Comparison of ENCODE assay signal across 22 mouse cellular contexts in genomic region chr6:5263250-5263999, GRCm38 (mm10). TPM values are rescaled to one million over a fixed set of nuclear protein-coding genes. Genes with fewer than 3 reads are reported as not detected.
DNase-seq lines count a peak whose midpoint lies in the region; ATAC-seq and TF ChIP-seq lines count a peak whose summit lies in the region.
"Had no signal": no experiment of that assay in that cellular context is flagged by ENCODE, and none has a peak within 500 bp of the region (broad histone marks: within the 10 kb centered on the region; RNA-seq: fewer than 3 reads in every experiment).

No protein-coding gene starts in this region.

- TF ChIP-seq POLR2A in MEL (IDR thresholded peaks at IDR 0.05; ENCODE audit: control insufficient read depth in 1 of 2, insufficient read depth in 1 of 2, low read depth in 1 of 2, low read length in 2 of 2, poor library complexity in 1 of 2), result no peak

- TF ChIP-seq CTCF in MEL (IDR thresholded peaks at IDR 0.05 in 2 of 3, conservative IDR thresholded peaks at IDR 0.05 in 1 of 3; ENCODE audit: control insufficient read depth in 1 of 3, insufficient read depth in 1 of 3, low read depth in 2 of 3, low read length in 3 of 3, poor library complexity in 1 of 3, severe bottlenecking in 1 of 3), result no peak

- WGBS in liver, embryonic 12.5 days (ENCODE audit: insufficient replicate concordance), result 67% methylated on average over 8 of the region's 8 CpGs
- WGBS in hindbrain, embryonic 12.5 days, result 78% methylated on average over 8 of the region's 8 CpGs
- WGBS in forebrain, embryonic 14.5 days, result 85% methylated on average over 8 of the region's 8 CpGs

- H3K36me3 ChIP-seq in MEL (ENCODE audit: control insufficient read depth in 1 of 2, insufficient read depth in 2 of 2, low read length in 2 of 2), result peaks cover 3 to 14% of the 10 kb centered on the region in 2 experiments; a peak in 3 of 4 replicates
- H3K36me3 ChIP-seq in liver, embryonic 12.5 days, result peaks cover 64% of the 10 kb centered on the region
- H3K36me3 ChIP-seq in hindbrain, embryonic 12.5 days, result no peaks in the 10 kb centered on the region
- no peaks in the 10 kb centered on the region for H3K36me3 ChIP-seq in forebrain, embryonic 14.5 days (ENCODE audit: control insufficient read depth, insufficient read depth, low read length)
- H3K36me3 ChIP-seq: forebrain, embryonic 12.5 days had no signal

- H3K27me3 ChIP-seq in MEL (ENCODE audit: control insufficient read depth in 1 of 2, insufficient read depth in 2 of 2, low read length in 2 of 2), result no peaks in the 10 kb centered on the region
- H3K27me3 ChIP-seq in liver, embryonic 12.5 days (replicated peaks), result no peaks in the 10 kb centered on the region
- no peaks in the 10 kb centered on the region for H3K27me3 ChIP-seq in hindbrain, embryonic 12.5 days
- no peaks in the 10 kb centered on the region for H3K27me3 ChIP-seq in forebrain, embryonic 14.5 days (replicated peaks; ENCODE audit: control insufficient read depth, insufficient read depth, low read length)
- H3K27me3 ChIP-seq: forebrain, embryonic 12.5 days; kidney, embryonic 15.5 days; limb, embryonic 15.5 days; megakaryocyte, embryonic 14.5 days had no signal

- peaks cover 11 to 13% of the 10 kb centered on the region in 2 experiments for H3K4me1 ChIP-seq in MEL (ENCODE audit: control insufficient read depth in 1 of 2, insufficient read depth in 2 of 2, low read length in 2 of 2)
- H3K4me1 ChIP-seq in liver, embryonic 12.5 days, result peaks cover 32% of the 10 kb centered on the region
- no peaks in the 10 kb centered on the region for H3K4me1 ChIP-seq in hindbrain, embryonic 12.5 days
- H3K4me1 ChIP-seq in forebrain, embryonic 14.5 days (ENCODE audit: control insufficient read depth, insufficient read depth, low read length), result no peaks in the 10 kb centered on the region
- H3K4me1 ChIP-seq: hindbrain, embryonic 10.5 days; kidney, embryonic 15.5 days; limb, embryonic 15.5 days had no signal

- TF ChIP-seq EP300 in MEL (IDR thresholded peaks at IDR 0.05; ENCODE audit: low read depth in 1 of 2, low read length in 2 of 2), result peak; percentile 97

- no peaks in the 10 kb centered on the region for H3K9me3 ChIP-seq in MEL (replicated peaks; ENCODE audit: insufficient read depth, low read length)
- no peaks in the 10 kb centered on the region for H3K9me3 ChIP-seq in liver, embryonic 12.5 days (replicated peaks)
- H3K9me3 ChIP-seq in hindbrain, embryonic 12.5 days (replicated peaks), result no peaks in the 10 kb centered on the region
- no peaks in the 10 kb centered on the region for H3K9me3 ChIP-seq in forebrain, embryonic 14.5 days (replicated peaks; ENCODE audit: control insufficient read depth, low read length)
- H3K9me3 ChIP-seq: forebrain, embryonic 12.5 days; hindbrain, embryonic 10.5 days; kidney, embryonic 15.5 days; limb, embryonic 15.5 days; megakaryocyte, embryonic 14.5 days had no signal

- H3K27ac ChIP-seq in MEL (ENCODE audit: control insufficient read depth, low read depth, low read length), result peak overlapping the region; percentile 39
- peak overlapping the region; percentile 71 for H3K27ac ChIP-seq in liver, embryonic 12.5 days
- no peak overlapping the region for H3K27ac ChIP-seq in hindbrain, embryonic 12.5 days
- no peak overlapping the region for H3K27ac ChIP-seq in forebrain, embryonic 14.5 days (ENCODE audit: low read depth, low read length)
- H3K27ac ChIP-seq: forebrain, embryonic 12.5 days; gastrocnemius, adult 2 months; hindbrain, embryonic 10.5 days; kidney, embryonic 15.5 days; limb, embryonic 15.5 days had no signal

- peak overlapping the region in 1 of 2 experiments; percentile 9; a peak in 1 of 4 replicates for H3K4me3 ChIP-seq in MEL (ENCODE audit: control insufficient read depth in 1 of 2, insufficient read depth in 1 of 2, low read depth in 2 of 2, low read length in 2 of 2)
- no peak overlapping the region for H3K4me3 ChIP-seq in liver, embryonic 12.5 days
- no peak overlapping the region for H3K4me3 ChIP-seq in hindbrain, embryonic 12.5 days
- H3K4me3 ChIP-seq in forebrain, embryonic 14.5 days (ENCODE audit: low read depth, low read length), result no peak overlapping the region
- H3K4me3 ChIP-seq: forebrain, embryonic 12.5 days; gastrocnemius, adult 2 months; hindbrain, embryonic 10.5 days; kidney, embryonic 15.5 days; limb, embryonic 15.5 days; megakaryocyte, embryonic 14.5 days had no signal

- H3K4me2 ChIP-seq in liver, embryonic 12.5 days, result peak overlapping the region; percentile 26
- H3K4me2 ChIP-seq in hindbrain, embryonic 12.5 days (replicated peaks), result no peak overlapping the region
- H3K4me2 ChIP-seq in forebrain, embryonic 14.5 days (ENCODE audit: low read length), result no peak overlapping the region
- H3K4me2 ChIP-seq: forebrain, embryonic 12.5 days; heart, embryonic 11.5 days; kidney, embryonic 15.5 days; limb, embryonic 15.5 days had no signal

- peak; percentile 91 for ATAC-seq in liver, embryonic 12.5 days
- peak; percentile 81 for ATAC-seq in megakaryocyte progenitor cell, adult 5-6 weeks (replicated peaks; ENCODE audit: poor library complexity)
- ATAC-seq in hindbrain, embryonic 12.5 days (ENCODE audit: low FRiP score), result no peak
- no peak for ATAC-seq in forebrain, embryonic 14.5 days

- no peak for TF ChIP-seq RAD21 in MEL (IDR thresholded peaks at IDR 0.05; ENCODE audit: low read depth, low read length)

- peak; percentile 45 for DNase-seq in lung, postnatal 25 days (ENCODE audit: low spot score)
- no peak for DNase-seq in lung, adult 18-20 months
- DNase-seq in MEL (ENCODE audit: low read depth, low spot score), result peak; percentile 50
- DNase-seq in forebrain, embryonic 14.5 days (ENCODE audit: low spot score), result no peak
- DNase-seq in right cerebral cortex, postnatal 14 days, result no peak
- DNase-seq: adrenal gland, postnatal 14 days; cerebellum, adult 9-11 months; gastrocnemius, adult 2 months; kidney, adult 11 months; layer of hippocampus, adult 9-11 months; lung, postnatal 14 days; thymus, adult 18-20 months; thymus, postnatal 36 days had no signal

- no peaks in the 10 kb centered on the region for H3K79me2 ChIP-seq in MEL (ENCODE audit: control insufficient read depth, insufficient read depth, low read length, poor library complexity)

- H3K9ac ChIP-seq in MEL (ENCODE audit: control insufficient read depth, low read depth, low read length, poor library complexity, severe bottlenecking), result no peak overlapping the region
- 0 out of 2 replicates have a peak overlapping the region, but pooled peaks have one; percentile 9 for H3K9ac ChIP-seq in liver, embryonic 12.5 days
- H3K9ac ChIP-seq in hindbrain, embryonic 12.5 days, result no peak overlapping the region
- H3K9ac ChIP-seq in forebrain, embryonic 14.5 days (ENCODE audit: low read length), result no peak overlapping the region
- H3K9ac ChIP-seq: forebrain, embryonic 12.5 days; kidney, embryonic 15.5 days; limb, embryonic 15.5 days had no signal

TF ChIP-seq in MEL, 35 proteins besides CTCF, POLR2A, EP300 and RAD21 (continues in another document):
- TF ChIP-seq MEF2A (IDR thresholded peaks at IDR 0.05; ENCODE audit: extremely low read depth, insufficient replicate concordance, low read depth, low read length, poor library complexity, severe bottlenecking) (no peak), MYB (IDR thresholded peaks at IDR 0.05; ENCODE audit: low read depth, low read length) (peak; percentile 51; the same call in 1 of the 2 replicates), MYC (IDR thresholded peaks at IDR 0.05; ENCODE audit: low read depth, low read length) (peak; percentile 70; the same call in 1 of the 2 replicates), TCF12 (IDR thresholded peaks at IDR 0.05; ENCODE audit: low read depth, low read length) (peak; percentile 97), BHLHE40 (IDR thresholded peaks at IDR 0.05; ENCODE audit: borderline replicate concordance, low read depth, low read length) (peak; percentile 56; the same call in 1 of the 2 replicates), POLR2AphosphoS2 (IDR thresholded peaks at IDR 0.05; ENCODE audit: low read length) (peak; percentile 48; the same call in 1 of the 2 replicates), ZC3H11A (IDR thresholded peaks at IDR 0.05; ENCODE audit: low read depth, low read length) (no peak), ZNF384 (IDR thresholded peaks at IDR 0.05; ENCODE audit: low read depth, low read length) (no peak), MAX (IDR thresholded peaks at IDR 0.05; ENCODE audit: low read length) (no peak; the same call in 1 of the 2 replicates), SMC3 (IDR thresholded peaks at IDR 0.05; ENCODE audit: low read depth, low read length) (no peak), NELFE (IDR thresholded peaks at IDR 0.05; ENCODE audit: low read depth, low read length) (no peak), HCFC1 (IDR thresholded peaks at IDR 0.05; ENCODE audit: low read depth, low read length) (no peak), GATA1 (IDR thresholded peaks at IDR 0.05; ENCODE audit: low read depth, low read length) (peak; percentile 95), USF2 (IDR thresholded peaks at IDR 0.05; ENCODE audit: borderline replicate concordance in 1 of 2, insufficient read depth in 1 of 2, low read depth in 1 of 2, low read length in 2 of 2) (no peak), MXI1 (IDR thresholded peaks at IDR 0.05; ENCODE audit: low read depth, low read length) (peak; percentile 67; the same call in 1 of the 2 replicates), NRF1 (IDR thresholded peaks at IDR 0.05; ENCODE audit: insufficient read depth, low read depth, low read length, poor library complexity, severe bottlenecking) (no peak)

RNA-seq across cellular contexts. Expression of gene Pon3, which starts 7.3 kb away (rescaled TPM):
- total RNA-seq in MEL (2012; rRNA removed), result 2.9 and 3.1 TPM in 2 replicates
- polyA plus RNA-seq in MEL (2012; ENCODE audit: insufficient read depth in 1 of 2, insufficient read length in 2 of 2, low read depth in 1 of 2, low replicate concordance in 2 of 2, missing spikeins in 1 of 2), result 1 to 10 TPM in 1 of 2 experiments, not detected in 1; 5.9 TPM
- 15.4 and 16.0 TPM in 2 replicates for polyA plus RNA-seq in liver, embryonic 12.5 days (2016; fragmentation: Nextera tagmentation; extraction: Ambion mirVana)
- total RNA-seq in megakaryocyte progenitor cell, adult 5-6 weeks (2015), result 18.9 and 25.0 TPM in 2 replicates
- 16.6 and 18.8 TPM in 2 replicates for total RNA-seq in megakaryocyte progenitor cell, adult 5-6 weeks (2017)
- polyA plus RNA-seq in hindbrain, embryonic 12.5 days (2016; fragmentation: Nextera tagmentation; extraction: Ambion mirVana), result 6.1 and 6.8 TPM in 2 replicates
- polyA plus RNA-seq in forebrain, embryonic 14.5 days (2014; fragmentation: Nextera tagmentation; extraction: Ambion mirVana), result 4.1 and 4.8 TPM in 2 replicates

RNA-seq across cellular contexts. Expression of gene Pon2, which starts 34.8 kb away (rescaled TPM):
- 9.6 and 14.4 TPM in 2 replicates for total RNA-seq in MEL (2012; rRNA removed)
- 10 to 100 TPM in 1 of 2 experiments, not detected in 1; 21.2 TPM for polyA plus RNA-seq in MEL (2012; ENCODE audit: insufficient read depth in 1 of 2, insufficient read length in 2 of 2, low read depth in 1 of 2, low replicate concordance in 2 of 2, missing spikeins in 1 of 2)
- polyA plus RNA-seq in liver, embryonic 12.5 days (2016; fragmentation: Nextera tagmentation; extraction: Ambion mirVana), result 59.3 and 60.6 TPM in 2 replicates
- total RNA-seq in megakaryocyte progenitor cell, adult 5-6 weeks (2015), result 48.4 and 53.3 TPM in 2 replicates
- total RNA-seq in megakaryocyte progenitor cell, adult 5-6 weeks (2017), result 23.4 and 29.6 TPM in 2 replicates
- polyA plus RNA-seq in hindbrain, embryonic 12.5 days (2016; fragmentation: Nextera tagmentation; extraction: Ambion mirVana), result 30.5 and 36.2 TPM in 2 replicates
- 11.7 and 15.0 TPM in 2 replicates for polyA plus RNA-seq in forebrain, embryonic 14.5 days (2014; fragmentation: Nextera tagmentation; extraction: Ambion mirVana)

Comparison
In these comparisons a context has a peak if more than half of its experiments do, and no peak if none do; other contexts are left out.
1. DNase-seq: peak in lung, postnatal 25 days (single experiment) and MEL (single experiment); none in lung, adult 18-20 months (0 of 2), forebrain, embryonic 14.5 days (single experiment) and right cerebral cortex, postnatal 14 days (single experiment).
2. H3K27ac ChIP-seq: peak in MEL (single experiment) and liver, embryonic 12.5 days (single experiment); none in hindbrain, embryonic 12.5 days (single experiment) and forebrain, embryonic 14.5 days (single experiment).
3. ATAC-seq: peak in liver, embryonic 12.5 days (single experiment) and megakaryocyte progenitor cell, adult 5-6 weeks (single experiment); none in hindbrain, embryonic 12.5 days (single experiment) and forebrain, embryonic 14.5 days (single experiment).